Mouse (Mus musculus) bone marrow, adult 2 months (tissue): ENCODE results near the gene Hebp1.

Source experiments
- CTCF ChIP-seq: fragments of 200-500 bp; IDR thresholded peaks from 2 replicates; pipeline ENCODE4 v1.5.1; 2011; ENCODE audit warnings: low read length, control low read depth; ENCODE audit not compliant: control insufficient read depth, insufficient read depth
- POLR2A ChIP-seq: fragments of 200-500 bp; IDR thresholded peaks from 2 replicates; pipeline ENCODE4 v1.6.1; 2011; ENCODE audit warnings: low read depth, mild to moderate bottlenecking, control low read depth, low read length, borderline replicate concordance; ENCODE audit not compliant: control insufficient read depth

- TF ChIP-seq POLR2A, result no peak
- no peak for TF ChIP-seq CTCF
Observed at GRCm38 (mm10) chr6:135112411-135113113, 85.3 kb downstream of the Hebp1 start.
